ENCODE assay signal across 22 mouse cellular contexts in genomic region chr2:35208054-35208453, GRCm38 (mm10). TPM values are rescaled to one million over a fixed set of nuclear protein-coding genes. Genes with fewer than 3 reads are reported as not detected.
DNase-seq lines count a peak whose midpoint lies in the region; ATAC-seq and TF ChIP-seq lines count a peak whose summit lies in the region.
"Had no signal": no experiment of that assay in that cellular context is flagged by ENCODE, and none has a peak within 500 bp of the region (broad histone marks: within the 10 kb centered on the region; RNA-seq: fewer than 3 reads in every experiment).

No protein-coding gene starts in this region.

- H3K4me3 ChIP-seq in liver, postnatal 0 days (ENCODE audit: low read depth, low read length): no peak overlapping the region
- no peak overlapping the region for H3K4me3 ChIP-seq in liver, embryonic 12.5 days
- H3K4me3 ChIP-seq in lung, postnatal 0 days (ENCODE audit: low read depth, low read length): no peak overlapping the region
- H3K4me3 ChIP-seq in stomach, postnatal 0 days (ENCODE audit: low read depth, low read length): no peak overlapping the region
- H3K4me3 ChIP-seq: embryonic facial prominence, embryonic 13.5 days; forebrain, embryonic 12.5 days; heart, adult 2 months; heart, embryonic 12.5 days; hindbrain, embryonic 15.5 days had no signal

- H3K4me1 ChIP-seq in liver, postnatal 0 days (ENCODE audit: insufficient read depth): peaks cover 2% of the 10 kb centered on the region
- H3K4me1 ChIP-seq in liver, embryonic 12.5 days: peaks cover 1% of the 10 kb centered on the region
- no peaks in the 10 kb centered on the region for H3K4me1 ChIP-seq in lung, postnatal 0 days (ENCODE audit: insufficient read depth, low read depth, low read length)
- no peaks in the 10 kb centered on the region for H3K4me1 ChIP-seq in stomach, postnatal 0 days (replicated peaks; ENCODE audit: control insufficient read depth, insufficient read depth)
- H3K4me1 ChIP-seq: embryonic facial prominence, embryonic 13.5 days; forebrain, embryonic 12.5 days; hindbrain, embryonic 15.5 days had no signal

- no peak overlapping the region for H3K9ac ChIP-seq in liver, postnatal 0 days (replicated peaks)
- no peak overlapping the region for H3K9ac ChIP-seq in liver, embryonic 12.5 days
- no peak overlapping the region for H3K9ac ChIP-seq in lung, postnatal 0 days (replicated peaks; ENCODE audit: low read depth)
- H3K9ac ChIP-seq in stomach, postnatal 0 days (ENCODE audit: low read length): no peak overlapping the region
- H3K9ac ChIP-seq: embryonic facial prominence, embryonic 13.5 days; forebrain, embryonic 12.5 days; hindbrain, embryonic 15.5 days had no signal

- ATAC-seq in liver, postnatal 0 days: no peak
- no peak for ATAC-seq in liver, embryonic 12.5 days
- ATAC-seq in lung, postnatal 0 days: no peak
- ATAC-seq in stomach, postnatal 0 days (ENCODE audit: low FRiP score, low TSS enrichment): no peak
- ATAC-seq: CD4-positive, CD25-positive, alpha-beta regulatory T cell, adult 4 months; forebrain, embryonic 16.5 days; Patski had no signal

- no peak for TF ChIP-seq CTCF in liver, postnatal 0 days (IDR thresholded peaks at IDR 0.05; ENCODE audit: low read depth)
- no peak for TF ChIP-seq CTCF in lung, postnatal 0 days (IDR thresholded peaks at IDR 0.05)
- TF ChIP-seq CTCF in stomach, postnatal 0 days (IDR thresholded peaks at IDR 0.05; ENCODE audit: low read depth): no peak

- TF ChIP-seq EP300 in liver, postnatal 0 days (IDR thresholded peaks at IDR 0.05; ENCODE audit: low read depth): no peak
- no peak for TF ChIP-seq EP300 in lung, postnatal 0 days (IDR thresholded peaks at IDR 0.05)
- TF ChIP-seq EP300 in stomach, postnatal 0 days (optimal IDR thresholded peaks at IDR 0.05): no peak

- no peaks in the 10 kb centered on the region for H3K9me3 ChIP-seq in liver, postnatal 0 days (ENCODE audit: low read length)
- H3K9me3 ChIP-seq in liver, embryonic 12.5 days (replicated peaks): no peaks in the 10 kb centered on the region
- H3K9me3 ChIP-seq in lung, postnatal 0 days (ENCODE audit: low read length): no peaks in the 10 kb centered on the region
- H3K9me3 ChIP-seq in stomach, postnatal 0 days (ENCODE audit: control insufficient read depth, low read length): no peaks in the 10 kb centered on the region
- H3K9me3 ChIP-seq: embryonic facial prominence, embryonic 13.5 days; forebrain, embryonic 12.5 days; G1E; heart, embryonic 12.5 days; hindbrain, embryonic 15.5 days had no signal

- no peaks in the 10 kb centered on the region for H3K27me3 ChIP-seq in liver, postnatal 0 days (ENCODE audit: insufficient read depth, low read length)
- H3K27me3 ChIP-seq in liver, embryonic 12.5 days (replicated peaks): peaks cover 8% of the 10 kb centered on the region; the same call in 1 of the 2 replicates
- no peaks in the 10 kb centered on the region for H3K27me3 ChIP-seq in lung, postnatal 0 days (replicated peaks; ENCODE audit: insufficient read depth, low read length)
- H3K27me3 ChIP-seq in stomach, postnatal 0 days (ENCODE audit: control insufficient read depth, insufficient read depth, low read length): no peaks in the 10 kb centered on the region
- H3K27me3 ChIP-seq: embryonic facial prominence, embryonic 13.5 days; heart, embryonic 12.5 days; hindbrain, embryonic 15.5 days; Patski had no signal

- H3K27ac ChIP-seq in liver, postnatal 0 days (ENCODE audit: low read depth): no peak overlapping the region
- no peak overlapping the region for H3K27ac ChIP-seq in liver, embryonic 12.5 days
- no peak overlapping the region for H3K27ac ChIP-seq in lung, postnatal 0 days (ENCODE audit: low read length)
- no peak overlapping the region for H3K27ac ChIP-seq in stomach, postnatal 0 days (replicated peaks)
- H3K27ac ChIP-seq: embryonic facial prominence, embryonic 13.5 days; forebrain, embryonic 12.5 days; heart, adult 2 months; hindbrain, embryonic 15.5 days had no signal

- DNase-seq in adrenal gland, postnatal 36 days: peak; percentile 51 to 55
- DNase-seq in adrenal gland, adult 8-10 months: no peak
- peak; percentile 9 for DNase-seq in liver, postnatal 0 days
- peak; percentile 49 for DNase-seq in lung, postnatal 10 days
- DNase-seq in lung, postnatal 0 days (ENCODE audit: low spot score): no peak
- DNase-seq in NIH3T3 (ENCODE audit: low read depth): peak; percentile 12
- no peak for DNase-seq in stomach, postnatal 0 days (ENCODE audit: low spot score)
- DNase-seq: B cell, adult 2 months; cerebellum, adult 18-20 months; cerebellum, adult 9-11 months; cerebellum, postnatal 36 days; gastrocnemius, postnatal 10 days; heart, adult 2 months had no signal

- 67% methylated on average over 3 of the region's 3 CpGs for WGBS in liver, postnatal 0 days (ENCODE audit: insufficient replicate concordance)
- 73% methylated on average over 3 of the region's 3 CpGs for WGBS in liver, embryonic 12.5 days (ENCODE audit: insufficient replicate concordance)
- WGBS in lung, postnatal 0 days: 61% methylated on average over 3 of the region's 3 CpGs
- 66% methylated on average over 3 of the region's 3 CpGs for whole genome bisulfite sequencing in stomach, postnatal 0 days

- H3K4me2 ChIP-seq in liver, postnatal 0 days (ENCODE audit: low read depth, low read length): no peak overlapping the region
- H3K4me2 ChIP-seq in liver, embryonic 12.5 days: no peak overlapping the region
- H3K4me2 ChIP-seq in lung, postnatal 0 days (replicated peaks; ENCODE audit: low read depth, low read length): no peak overlapping the region
- no peak overlapping the region for H3K4me2 ChIP-seq in stomach, postnatal 0 days (replicated peaks; ENCODE audit: low read depth)
- H3K4me2 ChIP-seq: embryonic facial prominence, embryonic 13.5 days; forebrain, embryonic 12.5 days; heart, embryonic 12.5 days; hindbrain, embryonic 15.5 days had no signal

- no peaks in the 10 kb centered on the region for H3K36me3 ChIP-seq in liver, postnatal 0 days (replicated peaks; ENCODE audit: insufficient read depth, low read length)
- H3K36me3 ChIP-seq in liver, embryonic 12.5 days: no peaks in the 10 kb centered on the region
- no peaks in the 10 kb centered on the region for H3K36me3 ChIP-seq in lung, postnatal 0 days (ENCODE audit: insufficient read depth, low read length)
- no peaks in the 10 kb centered on the region for H3K36me3 ChIP-seq in stomach, postnatal 0 days (ENCODE audit: control insufficient read depth, insufficient read depth, low read length)
- H3K36me3 ChIP-seq: embryonic facial prominence, embryonic 13.5 days; forebrain, embryonic 12.5 days; G1E; heart, embryonic 12.5 days; hindbrain, embryonic 15.5 days had no signal

RNA-seq across cellular contexts. Expression of gene Rab14, which starts 7.1 kb away (rescaled TPM):
- total RNA-seq in adrenal gland, postnatal 36 days (2021): 100 to 1,000 TPM; 207 to 234 TPM
- 100 to 1,000 TPM; 212 to 225 (median 218) TPM for total RNA-seq in adrenal gland, adult 8-10 months (2022)
- 208 and 217 TPM in 2 replicates for polyA plus RNA-seq in liver, postnatal 0 days (2015; fragmentation: Nextera tagmentation; extraction: Ambion mirVana)
- 141 and 143 TPM in 2 replicates for polyA plus RNA-seq in liver, embryonic 12.5 days (2016; fragmentation: Nextera tagmentation; extraction: Ambion mirVana)
- 434 and 473 TPM in 2 replicates for polyA plus RNA-seq in lung, postnatal 0 days (2015; fragmentation: Nextera tagmentation; extraction: Ambion mirVana)
- 325 and 350 TPM in 2 replicates for polyA plus RNA-seq in stomach, postnatal 0 days (2015; fragmentation: Nextera tagmentation; extraction: Ambion mirVana)

RNA-seq across cellular contexts. Expression of gene Gsn, which starts 48.1 kb away (rescaled TPM):
- 100 to 1,000 TPM; 405 to 505 TPM for total RNA-seq in adrenal gland, postnatal 36 days (2021)
- total RNA-seq in adrenal gland, adult 8-10 months (2022): 100 to 1,000 TPM; 331 to 556 (median 419) TPM
- 56.1 and 59.7 TPM in 2 replicates for polyA plus RNA-seq in liver, postnatal 0 days (2015; fragmentation: Nextera tagmentation; extraction: Ambion mirVana)
- 76.8 and 80.4 TPM in 2 replicates for polyA plus RNA-seq in liver, embryonic 12.5 days (2016; fragmentation: Nextera tagmentation; extraction: Ambion mirVana)
- polyA plus RNA-seq in lung, postnatal 0 days (2015; fragmentation: Nextera tagmentation; extraction: Ambion mirVana): 956 and 1,007 TPM in 2 replicates
- 398 and 433 TPM in 2 replicates for polyA plus RNA-seq in stomach, postnatal 0 days (2015; fragmentation: Nextera tagmentation; extraction: Ambion mirVana)

Comparison
In these comparisons a context has a peak if more than half of its experiments do, and no peak if none do; other contexts are left out.
1. DNase-seq: peak in adrenal gland, postnatal 36 days (2 of 2), liver, postnatal 0 days (single experiment), lung, postnatal 10 days (single experiment) and NIH3T3 (single experiment); none in adrenal gland, adult 8-10 months (single experiment), lung, postnatal 0 days (single experiment) and stomach, postnatal 0 days (single experiment).